In genomic region chr8:126745992-126746775, GRCm38 (mm10) we compare ENCODE assay signal across 23 mouse cellular contexts.
DNase-seq lines count a peak whose midpoint lies in the region; ATAC-seq and TF ChIP-seq lines count a peak whose summit lies in the region.
"Had no signal": no experiment of that assay in that cellular context is flagged by ENCODE, and none has a peak within 500 bp of the region (broad histone marks: within the 10 kb centered on the region; RNA-seq: fewer than 3 reads in every experiment).

No protein-coding gene starts in this region.

- peak overlapping the region; percentile 30; the same call in 1 of the 2 replicates for H3K27ac ChIP-seq in forebrain, embryonic 10.5 days
- H3K27ac ChIP-seq in forebrain, postnatal 0 days (ENCODE audit: low read depth, low read length) = no peak overlapping the region
- H3K27ac ChIP-seq in kidney, embryonic 15.5 days = peak overlapping the region; percentile 71
- no peak overlapping the region; the same call in 1 of the 2 replicates for H3K27ac ChIP-seq in kidney, embryonic 14.5 days (ENCODE audit: low read depth, low read length)
- peak overlapping the region; percentile 59 for H3K27ac ChIP-seq in limb, embryonic 14.5 days (replicated peaks; ENCODE audit: low read depth, low read length)
- H3K27ac ChIP-seq: forebrain, embryonic 15.5 days; hindbrain, embryonic 15.5 days; liver, embryonic 13.5 days; midbrain, embryonic 10.5 days had no signal

- DNase-seq in forebrain, embryonic 10.5 days (ENCODE audit: extremely low spot score, low spot score) = no peak
- DNase-seq in forebrain, postnatal 0 days = no peak
- peak; percentile 41 for DNase-seq in embryo, embryonic 11 days
- peak; percentile 53 for DNase-seq in limb, embryonic 14.5 days (ENCODE audit: low spot score)
- DNase-seq in adrenal gland, adult 18-20 months (ENCODE audit: low spot score in 2 of 2) = no peak
- DNase-seq: adrenal gland, adult 2 months; cerebellum, adult 8-10 months; heart, postnatal 14 days; kidney, adult 2 months; kidney, postnatal 25 days; left cerebral cortex, postnatal 4 days; liver, embryonic 13.5 days; lung, embryonic 14.5 days; lung, postnatal 36 days; retina, postnatal 1 day; thymus, postnatal 14 days had no signal

- TF ChIP-seq CTCF in forebrain, postnatal 0 days (IDR thresholded peaks at IDR 0.05; ENCODE audit: low read depth) = no peak

- H3K4me1 ChIP-seq in forebrain, embryonic 10.5 days = peaks cover 18% of the 10 kb centered on the region
- no peaks in the 10 kb centered on the region for H3K4me1 ChIP-seq in forebrain, postnatal 0 days (ENCODE audit: insufficient read depth)
- H3K4me1 ChIP-seq in kidney, embryonic 15.5 days = peaks cover 31% of the 10 kb centered on the region
- H3K4me1 ChIP-seq in kidney, embryonic 14.5 days (ENCODE audit: control insufficient read depth, insufficient read depth, low read length) = peaks cover 20% of the 10 kb centered on the region
- peaks cover 26% of the 10 kb centered on the region for H3K4me1 ChIP-seq in limb, embryonic 14.5 days (ENCODE audit: control insufficient read depth, insufficient read depth, low read length)
- H3K4me1 ChIP-seq: forebrain, embryonic 15.5 days; heart, embryonic 12.5 days; hindbrain, embryonic 15.5 days had no signal

- H3K36me3 ChIP-seq in forebrain, embryonic 10.5 days (replicated peaks) = no peaks in the 10 kb centered on the region
- H3K36me3 ChIP-seq in forebrain, postnatal 0 days (ENCODE audit: insufficient read depth) = no peaks in the 10 kb centered on the region
- no peaks in the 10 kb centered on the region for H3K36me3 ChIP-seq in kidney, embryonic 15.5 days
- no peaks in the 10 kb centered on the region for H3K36me3 ChIP-seq in kidney, embryonic 14.5 days (ENCODE audit: control insufficient read depth, insufficient read depth, low read length)
- H3K36me3 ChIP-seq in limb, embryonic 14.5 days (ENCODE audit: control insufficient read depth, insufficient read depth, low read length) = no peaks in the 10 kb centered on the region
- H3K36me3 ChIP-seq: forebrain, embryonic 15.5 days; heart, embryonic 12.5 days; hindbrain, embryonic 15.5 days; liver, embryonic 13.5 days; midbrain, embryonic 10.5 days had no signal

- no peak overlapping the region for H3K9ac ChIP-seq in forebrain, postnatal 0 days
- H3K9ac ChIP-seq in kidney, embryonic 15.5 days = no peak overlapping the region
- H3K9ac ChIP-seq in kidney, embryonic 14.5 days (ENCODE audit: low read depth, low read length) = no peak overlapping the region
- H3K9ac ChIP-seq in limb, embryonic 14.5 days (ENCODE audit: low read depth, low read length, severe bottlenecking) = no peak overlapping the region
- H3K9ac ChIP-seq: forebrain, embryonic 15.5 days; heart, embryonic 12.5 days; hindbrain, embryonic 15.5 days; liver, embryonic 13.5 days; lung, embryonic 14.5 days had no signal

- H3K4me3 ChIP-seq in forebrain, embryonic 10.5 days = no peak overlapping the region
- H3K4me3 ChIP-seq in forebrain, postnatal 0 days (ENCODE audit: low read depth, low read length) = no peak overlapping the region
- no peak overlapping the region for H3K4me3 ChIP-seq in kidney, embryonic 15.5 days (replicated peaks)
- no peak overlapping the region for H3K4me3 ChIP-seq in kidney, embryonic 14.5 days (ENCODE audit: low read length)
- H3K4me3 ChIP-seq in limb, embryonic 14.5 days (replicated peaks; ENCODE audit: low read length) = no peak overlapping the region
- H3K4me3 ChIP-seq: forebrain, embryonic 15.5 days; heart, embryonic 12.5 days; hindbrain, embryonic 15.5 days; liver, embryonic 13.5 days; midbrain, embryonic 10.5 days had no signal

- no peak overlapping the region for H3K4me2 ChIP-seq in forebrain, postnatal 0 days (ENCODE audit: low read depth)
- no peak overlapping the region for H3K4me2 ChIP-seq in kidney, embryonic 15.5 days
- no peak overlapping the region for H3K4me2 ChIP-seq in kidney, embryonic 14.5 days (replicated peaks; ENCODE audit: low read depth, low read length)
- no peak overlapping the region for H3K4me2 ChIP-seq in limb, embryonic 14.5 days (replicated peaks; ENCODE audit: low read depth, low read length, severe bottlenecking)
- H3K4me2 ChIP-seq: forebrain, embryonic 15.5 days; heart, embryonic 12.5 days; hindbrain, embryonic 15.5 days; liver, embryonic 13.5 days; lung, embryonic 14.5 days had no signal

- no peak for TF ChIP-seq POLR2A in limb, embryonic 14.5 days (IDR thresholded peaks at IDR 0.05; ENCODE audit: borderline replicate concordance, extremely low read depth, insufficient read depth, insufficient read length)

- H3K9me3 ChIP-seq in forebrain, embryonic 10.5 days = no peaks in the 10 kb centered on the region
- no peaks in the 10 kb centered on the region for H3K9me3 ChIP-seq in forebrain, postnatal 0 days (ENCODE audit: low read length)
- H3K9me3 ChIP-seq in kidney, embryonic 15.5 days (replicated peaks) = no peaks in the 10 kb centered on the region
- H3K9me3 ChIP-seq in kidney, embryonic 14.5 days (ENCODE audit: control insufficient read depth, low read length) = no peaks in the 10 kb centered on the region
- H3K9me3 ChIP-seq in limb, embryonic 14.5 days (ENCODE audit: control insufficient read depth, low read length) = no peaks in the 10 kb centered on the region
- H3K9me3 ChIP-seq: forebrain, embryonic 15.5 days; heart, embryonic 12.5 days; hindbrain, embryonic 15.5 days; liver, embryonic 13.5 days; midbrain, embryonic 10.5 days had no signal

- no peaks in the 10 kb centered on the region for H3K27me3 ChIP-seq in forebrain, embryonic 10.5 days (ENCODE audit: poor library complexity, severe bottlenecking)
- H3K27me3 ChIP-seq in forebrain, postnatal 0 days (ENCODE audit: insufficient read depth, low read length) = no peaks in the 10 kb centered on the region
- no peaks in the 10 kb centered on the region for H3K27me3 ChIP-seq in kidney, embryonic 15.5 days
- no peaks in the 10 kb centered on the region for H3K27me3 ChIP-seq in kidney, embryonic 14.5 days (ENCODE audit: control insufficient read depth, insufficient read depth, low read length)
- H3K27me3 ChIP-seq in limb, embryonic 14.5 days (ENCODE audit: control insufficient read depth, insufficient read depth, low read length) = no peaks in the 10 kb centered on the region
- H3K27me3 ChIP-seq: forebrain, embryonic 15.5 days; heart, embryonic 12.5 days; hindbrain, embryonic 15.5 days; liver, embryonic 13.5 days had no signal

- ATAC-seq in forebrain, postnatal 0 days = no peak
- no peak for ATAC-seq in kidney, embryonic 15.5 days (replicated peaks; ENCODE audit: low FRiP score)
- ATAC-seq in kidney, embryonic 14.5 days (ENCODE audit: low FRiP score, low TSS enrichment) = no peak
- no peak for ATAC-seq in limb, embryonic 14.5 days (ENCODE audit: low FRiP score, low read depth)
- ATAC-seq: CD4-positive, CD25-positive, alpha-beta regulatory T cell, adult 4 months; forebrain, embryonic 15.5 days had no signal

- WGBS in forebrain, embryonic 10.5 days = 68% methylated on average over 18 of the region's 18 CpGs
- 77% methylated on average over 18 of the region's 18 CpGs for WGBS in forebrain, postnatal 0 days
- 70% methylated on average over 18 of the region's 18 CpGs for WGBS in kidney, embryonic 15.5 days
- 76% methylated on average over 18 of the region's 18 CpGs for WGBS in kidney, embryonic 14.5 days
- 46% methylated on average over 18 of the region's 18 CpGs for WGBS in limb, embryonic 14.5 days

Comparison
In these comparisons a context has a peak if more than half of its experiments do, and no peak if none do; other contexts are left out.
1. H3K27ac ChIP-seq: peak in forebrain, embryonic 10.5 days (single experiment), kidney, embryonic 15.5 days (single experiment) and limb, embryonic 14.5 days (single experiment); none in forebrain, postnatal 0 days (single experiment) and kidney, embryonic 14.5 days (single experiment).
2. DNase-seq: peak in embryo, embryonic 11 days (single experiment) and limb, embryonic 14.5 days (single experiment); none in forebrain, embryonic 10.5 days (single experiment), forebrain, postnatal 0 days (single experiment) and adrenal gland, adult 18-20 months (0 of 2).